Mouse (Mus musculus): Measurements from ENCODE around the gene AC124108.1. TPM values are rescaled to one million over a fixed set of nuclear protein-coding genes. Genes with fewer than 3 reads are reported as not detected.
A peak's percentile ranks its signal among the peaks of the same experiment; 100 is the strongest.

Gene AC124108.1
- polyA plus RNA-seq, 1 experiment from 2014 or later, result 0.43 TPM

DNA sequence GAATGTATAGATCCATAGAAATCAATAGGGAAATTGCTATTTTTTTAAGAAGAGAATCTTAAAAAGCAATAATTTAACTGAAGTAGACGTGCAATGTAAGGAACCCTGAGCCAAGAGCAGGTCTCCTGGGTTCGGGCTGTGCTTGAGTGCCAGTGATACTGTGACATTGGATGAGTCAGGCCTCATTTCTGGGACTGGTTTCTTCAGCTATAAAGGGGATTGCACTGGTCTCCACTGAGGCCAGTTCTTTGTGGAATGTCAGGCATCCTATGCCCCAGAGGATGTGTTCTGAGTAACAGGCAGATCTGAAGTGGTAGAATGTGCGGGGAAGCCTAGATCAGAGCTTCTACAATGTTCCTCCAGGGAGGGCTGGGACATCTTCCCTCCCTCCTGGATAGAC, 15.6 kb downstream of the AC124108.1 start:
- peaks cover 10% of the 10 kb centered on the region for H3K27me3 ChIP-seq
- ATAC-seq (ENCODE audit: insufficient number of reproducible peaks, insufficient read depth, low FRiP score, low TSS enrichment), result no peak

DNA sequence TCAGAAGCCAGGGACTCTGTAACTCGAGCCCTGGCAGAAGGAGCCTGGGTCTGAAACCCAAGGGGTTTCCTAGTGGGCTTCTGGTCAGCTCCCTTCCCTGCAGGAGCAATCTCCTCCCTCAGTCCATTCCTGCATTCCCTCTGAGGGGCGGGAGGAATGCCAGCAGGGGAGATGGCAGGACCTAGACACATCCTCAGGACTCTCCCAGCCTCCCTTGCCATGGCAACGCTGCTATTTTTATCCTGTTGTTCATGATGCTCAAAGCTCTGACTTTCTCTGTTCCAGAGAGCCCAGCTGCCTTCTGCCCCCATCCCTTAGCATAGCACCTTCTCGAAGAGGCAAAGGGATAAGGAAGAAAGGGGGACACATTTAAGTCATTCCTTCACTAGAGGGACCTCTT, 16.9 kb downstream of the AC124108.1 start:
- ATAC-seq (ENCODE audit: insufficient number of reproducible peaks, insufficient read depth, low FRiP score, low TSS enrichment), result no peak
- H3K4me1 ChIP-seq, result peaks cover 46% of the 10 kb centered on the region
- no peaks in the 10 kb centered on the region for H3K36me3 ChIP-seq
- H3K27ac ChIP-seq, result no peak overlapping the region
- 15% methylated on average over 4 of the region's 4 CpGs for WGBS
- peaks cover 13% of the 10 kb centered on the region for H3K27me3 ChIP-seq
- no peak overlapping the region for H3K4me3 ChIP-seq
- no peaks in the 10 kb centered on the region for H3K9me3 ChIP-seq
- H3K4me2 ChIP-seq (replicated peaks), result no peak overlapping the region
- no peak overlapping the region for H3K9ac ChIP-seq

More for the DNA sequence above, 15.6 kb downstream of the AC124108.1 start:
- no peak overlapping the region for H3K4me2 ChIP-seq (replicated peaks)
- no peak overlapping the region for H3K4me3 ChIP-seq
- no peaks in the 10 kb centered on the region for H3K9me3 ChIP-seq
- H3K9ac ChIP-seq, result no peak overlapping the region
- H3K27ac ChIP-seq, result no peak overlapping the region
- peaks cover 46% of the 10 kb centered on the region for H3K4me1 ChIP-seq
- 78% methylated on average over 3 of the region's 3 CpGs for WGBS
- no peaks in the 10 kb centered on the region for H3K36me3 ChIP-seq

DNA sequence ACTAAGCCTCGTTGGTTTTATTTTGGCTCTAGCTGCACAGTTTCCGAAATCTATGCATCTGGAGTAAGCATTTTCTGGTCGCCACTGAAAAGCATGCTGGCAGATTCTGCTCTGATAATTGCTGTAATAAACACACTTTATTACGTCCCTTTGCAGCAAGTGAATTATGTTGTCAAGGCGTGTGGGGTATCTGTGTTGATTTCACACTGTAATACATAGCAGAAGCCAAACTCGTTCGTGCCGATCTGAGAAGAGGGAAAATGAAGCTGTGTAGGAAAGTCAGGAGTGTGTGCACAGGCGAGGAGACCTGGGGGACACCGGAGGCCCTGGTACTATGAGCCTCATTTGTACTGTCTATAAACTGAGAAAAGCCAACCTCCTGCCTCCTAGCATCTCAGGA, 18.1 kb downstream of the AC124108.1 start:
- H3K36me3 ChIP-seq, result no peaks in the 10 kb centered on the region
- no peaks in the 10 kb centered on the region for H3K9me3 ChIP-seq
- H3K4me1 ChIP-seq, result peaks cover 46% of the 10 kb centered on the region
- no peak overlapping the region for H3K4me3 ChIP-seq
- H3K9ac ChIP-seq, result no peak overlapping the region
- 61% methylated on average over 10 of the region's 10 CpGs for WGBS
- peaks cover 13% of the 10 kb centered on the region for H3K27me3 ChIP-seq
- ATAC-seq (ENCODE audit: insufficient number of reproducible peaks, insufficient read depth, low FRiP score, low TSS enrichment), result no peak
- H3K4me2 ChIP-seq (replicated peaks), result no peak overlapping the region
- peak overlapping the region; percentile 46; the same call in 1 of the 2 replicates for H3K27ac ChIP-seq

DNA sequence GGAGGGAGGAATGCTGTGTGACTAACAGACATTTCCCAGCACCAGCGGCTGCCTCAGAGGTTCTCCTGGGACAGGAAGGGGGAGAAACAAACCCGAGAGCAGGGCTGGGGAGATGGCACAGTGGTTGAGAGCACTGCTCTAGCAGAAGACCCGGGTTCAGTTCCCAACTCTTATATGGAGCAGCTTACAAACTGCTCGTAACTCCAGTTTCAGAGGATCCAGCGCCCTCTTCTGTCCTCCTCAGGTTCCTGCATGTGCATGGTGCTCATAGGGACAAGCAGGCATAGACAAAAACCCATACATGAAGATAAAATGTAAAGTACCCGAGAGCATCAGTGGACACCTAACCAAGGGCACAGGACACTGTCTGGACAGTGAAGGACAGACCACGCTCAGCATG, 19.7 kb downstream of the AC124108.1 start:
- Histone ChIP-seq H3K36me3 (no peaks in the 10 kb centered on the region), H3K4me3 (no peak overlapping the region), H3K27me3 (peaks cover 16% of the 10 kb centered on the region), H3K4me1 (peaks cover 37% of the 10 kb centered on the region), H3K27ac (0 out of 2 replicates have a peak overlapping the region, but pooled peaks have one; percentile 30), H3K4me2 (replicated peaks) (no peak overlapping the region), H3K9me3 (no peaks in the 10 kb centered on the region), H3K9ac (no peak overlapping the region)
- ATAC-seq (ENCODE audit: insufficient number of reproducible peaks, insufficient read depth, low FRiP score, low TSS enrichment), result no peak
- 18% methylated on average over 7 of the region's 7 CpGs for WGBS

DNA sequence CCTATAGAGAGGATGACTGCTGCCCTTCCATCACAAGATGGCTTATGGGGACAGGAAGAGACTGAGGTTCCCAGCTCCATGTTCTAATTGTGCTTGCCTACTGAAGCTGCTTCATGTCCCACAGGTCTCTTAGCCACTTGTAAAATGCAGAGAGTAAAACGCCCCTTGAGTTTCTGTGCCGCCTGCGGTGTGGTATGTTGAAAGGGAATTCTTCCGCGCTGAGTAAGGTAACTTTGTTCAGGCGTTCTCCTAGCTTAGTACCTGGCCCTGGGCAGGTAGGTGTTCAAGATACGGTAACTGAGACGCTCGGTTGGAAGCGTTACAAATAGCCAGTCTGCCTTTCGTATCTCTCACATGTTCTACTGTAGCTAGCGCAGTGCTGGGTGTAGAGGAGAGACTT, 20.4 kb downstream of the AC124108.1 start:
- Histone ChIP-seq H3K4me1 (peaks cover 30% of the 10 kb centered on the region), H3K27me3 (peaks cover 16% of the 10 kb centered on the region), H3K27ac (no peak overlapping the region), H3K36me3 (no peaks in the 10 kb centered on the region), H3K9me3 (no peaks in the 10 kb centered on the region), H3K4me3 (no peak overlapping the region), H3K9ac (no peak overlapping the region), H3K4me2 (replicated peaks) (peak overlapping the region; percentile 40)
- 42% methylated on average over 12 of the region's 12 CpGs for WGBS
- ATAC-seq (ENCODE audit: insufficient number of reproducible peaks, insufficient read depth, low FRiP score, low TSS enrichment), result no peak

DNA sequence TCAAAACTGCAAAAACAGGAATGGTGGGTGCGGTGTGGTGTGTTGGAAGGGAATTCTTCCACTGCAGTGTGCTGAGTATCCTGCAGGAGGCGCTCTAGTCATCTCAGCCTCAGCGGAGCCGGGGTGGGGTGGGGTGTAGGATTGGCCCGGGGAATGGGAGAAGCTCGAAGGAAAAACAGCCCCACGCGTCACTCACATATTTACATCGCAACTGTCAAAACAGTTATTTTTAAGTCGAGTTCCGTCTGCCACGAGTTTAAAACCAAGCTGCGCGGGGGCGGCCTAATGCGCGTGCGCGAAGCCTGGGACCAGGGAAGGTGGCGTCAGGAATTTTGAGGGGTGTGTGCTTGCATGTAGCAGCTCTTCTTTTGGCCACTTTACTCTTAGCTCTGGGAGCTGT, 21.0 kb downstream of the AC124108.1 start:
- Histone ChIP-seq H3K27me3 (peaks cover 16% of the 10 kb centered on the region), H3K9ac (no peak overlapping the region), H3K27ac (no peak overlapping the region), H3K4me3 (peak overlapping the region; percentile 18), H3K4me1 (peaks cover 30% of the 10 kb centered on the region), H3K9me3 (no peaks in the 10 kb centered on the region), H3K36me3 (no peaks in the 10 kb centered on the region), H3K4me2 (replicated peaks) (peak overlapping the region; percentile 40)
- no peak for ATAC-seq (ENCODE audit: insufficient number of reproducible peaks, insufficient read depth, low FRiP score, low TSS enrichment)
- 4% methylated on average over 20 of the region's 20 CpGs for WGBS

DNA sequence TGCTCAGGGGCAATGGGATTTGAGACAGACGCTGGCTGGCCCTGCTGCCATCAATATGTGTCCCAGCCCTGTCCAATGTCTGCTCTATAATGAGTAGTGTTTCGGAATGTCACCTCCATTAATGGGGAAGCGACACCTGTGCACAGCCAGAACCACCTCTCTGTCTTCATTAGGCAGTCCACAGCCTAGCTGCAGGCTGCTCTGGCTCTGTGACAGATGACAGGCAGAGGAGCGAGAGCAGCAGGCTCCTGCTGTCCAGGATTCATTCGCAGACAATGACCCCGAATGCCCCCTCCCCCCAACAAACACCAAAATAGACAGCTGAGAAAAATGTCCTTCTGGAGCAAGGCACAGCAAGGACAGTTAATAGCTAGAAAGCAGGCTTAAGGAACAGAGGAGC, 21.8 kb downstream of the AC124108.1 start:
- H3K4me1 ChIP-seq, result peaks cover 23% of the 10 kb centered on the region
- H3K9ac ChIP-seq, result no peak overlapping the region
- no peaks in the 10 kb centered on the region for H3K9me3 ChIP-seq
- no peaks in the 10 kb centered on the region for H3K36me3 ChIP-seq
- no peak for ATAC-seq (ENCODE audit: insufficient number of reproducible peaks, insufficient read depth, low FRiP score, low TSS enrichment)
- no peak overlapping the region for H3K27ac ChIP-seq
- H3K27me3 ChIP-seq, result peaks cover 16% of the 10 kb centered on the region
- no peak overlapping the region for H3K4me2 ChIP-seq (replicated peaks)
- WGBS, result 46% methylated on average over 6 of the region's 6 CpGs
- H3K4me3 ChIP-seq, result no peak overlapping the region

DNA sequence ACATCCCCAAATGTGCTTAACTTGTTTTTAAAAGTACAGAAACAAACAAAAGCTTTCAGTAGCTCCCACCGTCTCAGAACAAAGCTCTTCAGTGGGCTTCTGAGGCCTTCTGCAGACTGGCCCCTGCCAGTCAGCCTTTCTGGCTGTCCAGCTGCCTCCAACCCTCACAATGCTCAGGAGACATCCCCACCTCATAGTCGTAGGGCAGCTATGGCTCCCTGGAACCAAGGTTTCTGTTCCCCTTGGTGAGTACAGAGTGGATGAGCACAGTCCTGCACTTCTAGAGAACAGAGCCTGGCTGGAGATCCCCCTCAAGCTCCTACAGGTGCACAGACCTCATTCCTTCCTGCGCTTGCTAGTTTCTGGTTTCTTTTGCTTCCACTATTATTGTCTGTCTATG, 25.0 kb downstream of the AC124108.1 start:
- WGBS, result 43% methylated on average over 3 of the region's 3 CpGs
- Histone ChIP-seq H3K4me1 (no peaks in the 10 kb centered on the region), H3K9me3 (no peaks in the 10 kb centered on the region), H3K27ac (no peak overlapping the region), H3K27me3 (peaks cover 12% of the 10 kb centered on the region), H3K4me3 (no peak overlapping the region), H3K9ac (no peak overlapping the region), H3K36me3 (no peaks in the 10 kb centered on the region), H3K4me2 (replicated peaks) (no peak overlapping the region)
- no peak for ATAC-seq (ENCODE audit: insufficient number of reproducible peaks, insufficient read depth, low FRiP score, low TSS enrichment)

DNA sequence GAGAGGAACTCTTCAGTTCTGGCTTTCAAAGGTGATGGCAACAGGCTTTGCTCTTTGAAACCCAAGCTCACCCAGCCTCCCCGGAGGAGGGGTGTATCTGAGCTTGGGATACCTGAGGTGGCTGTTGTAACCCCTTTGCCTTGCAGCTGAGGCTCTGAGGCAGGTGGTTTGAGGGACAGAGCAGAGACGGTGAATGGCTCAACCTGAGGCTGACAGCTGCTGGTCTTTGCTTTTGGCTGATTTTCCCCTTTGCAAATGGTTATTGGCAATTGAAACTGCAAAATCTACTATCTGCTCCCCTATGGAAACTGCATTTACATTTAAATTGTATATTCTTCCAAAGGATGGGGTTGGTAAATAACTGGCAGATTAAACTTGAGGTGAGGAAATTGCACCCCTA, 30.4 kb downstream of the AC124108.1 start:
- Histone ChIP-seq H3K9me3 (no peaks in the 10 kb centered on the region), H3K27me3 (no peaks in the 10 kb centered on the region), H3K4me3 (no peak overlapping the region), H3K27ac (no peak overlapping the region), H3K36me3 (no peaks in the 10 kb centered on the region), H3K9ac (no peak overlapping the region), H3K4me2 (replicated peaks) (no peak overlapping the region), H3K4me1 (no peaks in the 10 kb centered on the region)
- no peak for ATAC-seq (ENCODE audit: insufficient number of reproducible peaks, insufficient read depth, low FRiP score, low TSS enrichment)
- 29% methylated on average over 2 of the region's 2 CpGs for WGBS

DNA sequence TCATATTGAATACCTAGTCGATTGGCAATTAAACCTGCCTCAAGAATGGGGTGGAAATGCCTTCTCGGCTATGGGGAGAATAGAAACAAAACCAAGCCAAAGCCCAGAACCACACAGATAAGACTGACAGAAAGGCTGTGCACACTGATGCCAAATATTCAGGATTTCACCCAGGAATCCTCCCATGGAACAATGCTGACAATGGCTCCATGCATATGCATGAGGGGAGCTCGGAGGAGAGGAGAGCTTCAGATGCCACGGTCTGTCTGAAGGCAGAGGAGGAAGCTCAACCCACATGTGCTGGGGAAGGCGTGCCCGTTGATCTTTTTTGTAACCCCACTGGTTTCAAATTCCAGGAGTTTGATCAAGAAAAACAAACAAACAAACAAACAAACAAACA, 30.9 kb downstream of the AC124108.1 start:
- no peak for ATAC-seq (ENCODE audit: insufficient number of reproducible peaks, insufficient read depth, low FRiP score, low TSS enrichment)
- H3K27ac ChIP-seq, result no peak overlapping the region
- H3K4me3 ChIP-seq, result no peak overlapping the region
- H3K9me3 ChIP-seq, result no peaks in the 10 kb centered on the region
- no peaks in the 10 kb centered on the region for H3K36me3 ChIP-seq
- H3K4me1 ChIP-seq, result no peaks in the 10 kb centered on the region
- no peak overlapping the region for H3K4me2 ChIP-seq (replicated peaks)
- 37% methylated on average over 6 of the region's 6 CpGs for WGBS
- no peaks in the 10 kb centered on the region for H3K27me3 ChIP-seq
- H3K9ac ChIP-seq, result no peak overlapping the region

DNA sequence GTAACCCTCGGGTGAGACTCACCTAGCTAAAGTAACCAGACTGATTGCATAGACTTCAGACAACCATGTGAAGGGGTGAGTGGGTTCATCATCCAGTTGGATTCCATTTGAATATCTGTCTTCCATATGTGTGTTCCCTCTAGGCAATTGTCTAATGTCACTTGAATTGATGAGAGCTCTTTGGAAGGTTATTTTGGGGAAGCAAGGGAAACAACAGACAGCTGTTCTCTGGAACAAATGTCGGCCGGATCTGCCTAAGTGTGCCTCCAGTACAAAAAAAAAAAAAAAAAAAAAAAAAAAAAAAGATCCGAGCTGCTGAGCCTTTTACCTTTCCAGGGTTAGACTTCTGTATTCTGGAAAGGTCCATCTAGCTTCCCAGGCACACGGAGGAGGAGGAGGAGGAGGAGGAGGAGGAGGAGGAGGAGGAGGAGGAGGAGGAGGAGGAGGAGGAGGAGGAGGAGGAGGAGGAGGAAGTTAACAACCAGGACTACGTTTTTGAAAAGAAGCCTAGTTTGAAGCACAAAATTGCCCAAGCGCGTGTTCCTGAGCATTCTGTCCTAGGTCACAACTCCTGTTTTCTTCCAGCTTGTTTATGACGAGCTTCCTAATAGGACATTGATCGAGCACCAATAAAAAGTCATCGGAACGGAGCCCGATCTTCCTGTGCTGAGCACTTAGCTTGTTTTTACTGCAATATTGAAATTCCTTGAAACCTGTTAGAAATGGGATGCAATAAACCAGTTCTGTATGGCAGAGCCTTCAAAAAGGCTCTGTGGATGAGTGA, 35.2 kb downstream of the AC124108.1 start:
- Histone ChIP-seq H3K36me3 (no peaks in the 10 kb centered on the region), H3K4me3 (no peak overlapping the region), H3K4me2 (replicated peaks) (no peak overlapping the region), H3K27me3 (no peaks in the 10 kb centered on the region), H3K27ac (no peak overlapping the region), H3K9ac (no peak overlapping the region), H3K9me3 (no peaks in the 10 kb centered on the region), H3K4me1 (no peaks in the 10 kb centered on the region)
- ATAC-seq (ENCODE audit: insufficient number of reproducible peaks, insufficient read depth, low FRiP score, low TSS enrichment), result no peak
- WGBS, result 79% methylated on average over 11 of the region's 13 CpGs

DNA sequence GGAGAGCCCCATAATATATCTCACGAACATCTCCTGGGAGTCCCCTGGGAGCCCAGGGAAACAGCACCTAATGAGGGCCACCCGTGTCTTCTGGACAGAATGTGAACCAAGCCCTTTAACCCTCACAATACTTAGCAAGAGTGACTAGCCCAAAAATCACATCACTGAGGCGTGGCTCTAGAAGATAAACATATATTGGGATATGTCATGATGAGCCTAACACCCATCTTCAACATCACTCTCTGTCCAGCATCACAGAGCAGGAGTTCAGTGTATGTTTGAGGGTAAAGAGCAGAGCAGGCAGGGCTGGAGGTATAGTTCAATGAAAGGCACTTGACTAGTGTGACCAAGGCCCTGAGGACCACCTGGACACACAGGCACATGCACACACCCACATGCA, 38.4 kb downstream of the AC124108.1 start, which contains the start of gene Gm10188:
TSS of gene Gm10188 (minus strand) at position 101 of the 400 bp plus-strand sequence.
- no peaks in the 10 kb centered on the region for H3K9me3 ChIP-seq
- H3K27me3 ChIP-seq, result no peaks in the 10 kb centered on the region
- H3K27ac ChIP-seq, result no peak within 1 kb of the TSS
- ATAC-seq (ENCODE audit: insufficient number of reproducible peaks, insufficient read depth, low FRiP score, low TSS enrichment), result no peak
- WGBS, result 84% methylated on average over 3 of the region's 3 CpGs
- H3K4me2 ChIP-seq (replicated peaks), result no peak within 1 kb of the TSS
- H3K9ac ChIP-seq, result no peak within 1 kb of the TSS
- no peaks in the 10 kb centered on the region for H3K36me3 ChIP-seq
- no peak within 1 kb of the TSS for H3K4me3 ChIP-seq
- no peaks in the 10 kb centered on the region for H3K4me1 ChIP-seq

All from embryonic facial prominence, embryonic 12.5 days (tissue).